1 mouse cellular context compared by ENCODE assay signal in genomic region chr1:165252027-165252671, GRCm38 (mm10).
TF ChIP-seq lines count a peak whose summit lies in the region.

No protein-coding gene starts in this region.

TF ChIP-seq in MEL, 35 proteins besides CTCF, POLR2A, EP300 and RAD21 (continued from another document):
- TF ChIP-seq MYB (IDR thresholded peaks at IDR 0.05; ENCODE audit: low read depth, low read length) = no peak
- TF ChIP-seq USF2 (IDR thresholded peaks at IDR 0.05; ENCODE audit: borderline replicate concordance in 1 of 2, insufficient read depth in 1 of 2, low read depth in 1 of 2, low read length in 2 of 2) = no peak
- TF ChIP-seq POLR2AphosphoS2 (IDR thresholded peaks at IDR 0.05; ENCODE audit: low read length) = no peak
- TF ChIP-seq NRF1 (IDR thresholded peaks at IDR 0.05; ENCODE audit: insufficient read depth, low read depth, low read length, poor library complexity, severe bottlenecking) = no peak
- TF ChIP-seq BHLHE40 (IDR thresholded peaks at IDR 0.05; ENCODE audit: borderline replicate concordance, low read depth, low read length) = peak; percentile 37; the same call in 1 of the 2 replicates
- peak; percentile 53 for TF ChIP-seq ZC3H11A (IDR thresholded peaks at IDR 0.05; ENCODE audit: low read depth, low read length)
- peak; percentile 72 for TF ChIP-seq SMC3 (IDR thresholded peaks at IDR 0.05; ENCODE audit: low read depth, low read length)
- TF ChIP-seq MXI1 (IDR thresholded peaks at IDR 0.05; ENCODE audit: low read depth, low read length) = peak; percentile 47
- TF ChIP-seq GABPA (IDR thresholded peaks at IDR 0.05; ENCODE audit: low read depth, low read length) = no peak
- TF ChIP-seq GATA1 (IDR thresholded peaks at IDR 0.05; ENCODE audit: low read depth, low read length) = no peak
- TF ChIP-seq ELF1 (IDR thresholded peaks at IDR 0.05; ENCODE audit: low read depth, low read length) = no peak
- TF ChIP-seq MAX (IDR thresholded peaks at IDR 0.05; ENCODE audit: low read length) = no peak
- no peak for TF ChIP-seq E2F4 (IDR thresholded peaks at IDR 0.05; ENCODE audit: borderline replicate concordance, low read depth, low read length)
- no peak for TF ChIP-seq UBTF (IDR thresholded peaks at IDR 0.05; ENCODE audit: borderline replicate concordance, insufficient read depth, low read depth, low read length)
- TF ChIP-seq CHD2 (IDR thresholded peaks at IDR 0.05; ENCODE audit: low read length) = no peak
